ENCODE assay signal across 7 mouse cellular contexts in genomic region chr9:21547075-21547941, GRCm38 (mm10). TPM values are rescaled to one million over a fixed set of nuclear protein-coding genes. Genes with fewer than 3 reads are reported as not detected.
DNase-seq lines count a peak whose midpoint lies in the region; ATAC-seq lines count a peak whose summit lies in the region.

No protein-coding gene starts in this region.

- peak overlapping the region; percentile 83 for H3K4me2 ChIP-seq in forebrain, embryonic 15.5 days (replicated peaks)

- H3K4me1 ChIP-seq in forebrain, embryonic 15.5 days = peaks cover 38% of the 10 kb centered on the region

- peak; percentile 66 for DNase-seq in NIH3T3 (ENCODE audit: low read depth)
- DNase-seq in heart, postnatal 4 days = peak; percentile 55
- peak; percentile 41 to 59 for DNase-seq in layer of hippocampus, adult 8-10 months (ENCODE audit: low spot score in 2 of 2)
- peak; percentile 55 for DNase-seq in lung, postnatal 14 days
- peak; percentile 18 to 62 for DNase-seq in right cerebral cortex, adult 2 months (ENCODE audit: low spot score in 2 of 2)

- no peaks in the 10 kb centered on the region for H3K9me3 ChIP-seq in forebrain, embryonic 15.5 days

- peak overlapping the region; percentile 99 for H3K27ac ChIP-seq in forebrain, embryonic 15.5 days (replicated peaks)

- H3K36me3 ChIP-seq in forebrain, embryonic 15.5 days = 0 out of 2 replicates have a peak, but pooled peaks cover 4% of the 10 kb centered on the region

- WGBS in forebrain, embryonic 15.5 days = under 1% methylated on average over 49 of the region's 66 CpGs

- peak overlapping the region; percentile 78 for H3K4me3 ChIP-seq in forebrain, embryonic 15.5 days

- no peaks in the 10 kb centered on the region for H3K27me3 ChIP-seq in forebrain, embryonic 15.5 days

- ATAC-seq in cerebellum, adult (ENCODE audit: insufficient number of reproducible peaks, low FRiP score, low TSS enrichment) = peak; percentile 5; the same call in 1 of the 2 replicates
- peak; percentile 17 for ATAC-seq in forebrain, embryonic 15.5 days (replicated peaks)

- peak overlapping the region; percentile 96 for H3K9ac ChIP-seq in forebrain, embryonic 15.5 days (replicated peaks)

RNA-seq across cellular contexts. Expression of gene Carm1, which starts 0.6 kb away (rescaled TPM):
- 37.3 and 46.0 TPM in 2 replicates for polyA plus RNA-seq in forebrain, embryonic 15.5 days (2015; fragmentation: Nextera tagmentation; extraction: Ambion mirVana)
- total RNA-seq in heart, postnatal 4 days (2021) = 10 to 100 TPM; 70.5 to 79.0 TPM
- 10 to 100 TPM; 77.5 to 91.0 (median 82.4) TPM for total RNA-seq in layer of hippocampus, adult 8-10 months (2022)

RNA-seq across cellular contexts. Expression of gene AB124611, which starts 21.3 kb away (rescaled TPM):
- 3.0 and 3.8 TPM in 2 replicates for polyA plus RNA-seq in forebrain, embryonic 15.5 days (2015; fragmentation: Nextera tagmentation; extraction: Ambion mirVana)
- total RNA-seq in heart, postnatal 4 days (2021) = 1 to 10 TPM in 1 of 2 experiments, under 1 TPM in 1; 0.95 to 1.1 TPM
- under 1 TPM in 1 of 4 experiments, not detected in 3; 0.41 TPM for total RNA-seq in layer of hippocampus, adult 8-10 months (2022)

RNA-seq across cellular contexts. Expression of gene Tmed1, which starts 37.3 kb away (rescaled TPM):
- 56.4 and 57.7 TPM in 2 replicates for polyA plus RNA-seq in forebrain, embryonic 15.5 days (2015; fragmentation: Nextera tagmentation; extraction: Ambion mirVana)
- 10 to 100 TPM; 38.6 to 46.3 TPM for total RNA-seq in heart, postnatal 4 days (2021)
- total RNA-seq in layer of hippocampus, adult 8-10 months (2022) = 10 to 100 TPM; 10.2 to 16.2 (median 13.8) TPM

RNA-seq across cellular contexts. Expression of gene Timm29, which starts 45.2 kb away (rescaled TPM):
- polyA plus RNA-seq in forebrain, embryonic 15.5 days (2015; fragmentation: Nextera tagmentation; extraction: Ambion mirVana) = 58.8 and 61.2 TPM in 2 replicates
- total RNA-seq in heart, postnatal 4 days (2021) = 10 to 100 TPM; 32.3 to 36.4 TPM
- 10 to 100 TPM; 51.6 to 64.9 (median 58.0) TPM for total RNA-seq in layer of hippocampus, adult 8-10 months (2022)

RNA-seq across cellular contexts. Expression of gene Yipf2, which starts 45.3 kb away (rescaled TPM):
- 23.1 and 23.7 TPM in 2 replicates for polyA plus RNA-seq in forebrain, embryonic 15.5 days (2015; fragmentation: Nextera tagmentation; extraction: Ambion mirVana)
- total RNA-seq in heart, postnatal 4 days (2021) = 1 to 10 TPM; 6.6 to 7.7 TPM
- 10 to 100 TPM; 19.7 to 21.4 (median 20.6) TPM for total RNA-seq in layer of hippocampus, adult 8-10 months (2022)

Comparison
In these comparisons a context has a peak if more than half of its experiments do, and no peak if none do; other contexts are left out.
1. Peak in every context shown above with its lines: DNase-seq, ATAC-seq, H3K4me3 ChIP-seq and H3K27ac ChIP-seq.